ENCODE assay signal across 15 mouse cellular contexts in the genomic region with DNA sequence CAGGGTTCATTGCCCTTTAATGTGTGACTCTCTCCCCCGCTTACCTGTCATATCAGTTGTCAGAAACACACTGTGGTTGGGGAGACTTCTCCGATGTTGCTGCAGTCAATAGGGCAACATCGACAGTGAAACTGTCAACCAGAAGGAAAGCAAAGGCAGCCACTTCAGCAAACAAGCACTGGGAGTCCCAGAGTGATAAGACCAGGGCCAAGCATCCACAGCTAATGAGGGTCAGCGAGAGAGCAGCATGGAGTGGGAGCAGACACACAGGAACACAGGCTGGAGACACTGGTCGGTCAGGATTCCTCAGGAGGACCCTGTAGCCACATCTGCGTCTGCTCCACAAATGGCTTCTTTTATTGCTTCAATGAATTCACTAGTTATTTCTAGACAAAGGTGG.
A peak's percentile ranks its signal among the peaks of the same experiment; 100 is the strongest.
DNase-seq lines count a peak whose midpoint lies in the region; ATAC-seq and TF ChIP-seq lines count a peak whose summit lies in the region.
"Had no signal": no experiment of that assay in that cellular context is flagged by ENCODE, and none has a peak within 500 bp of the region (broad histone marks: within the 10 kb centered on the region; RNA-seq: fewer than 3 reads in every experiment).

No protein-coding gene starts in this region.

- no peak for DNase-seq in heart, adult 11 months
- DNase-seq in kidney, adult 9 months = no peak
- no peak for DNase-seq in midbrain, postnatal 0 days (ENCODE audit: low spot score)
- DNase-seq in mesoderm, embryonic 11.5 days (ENCODE audit: low read depth, low spot score) = peak; percentile 18
- no peak for DNase-seq in gastrocnemius, postnatal 25 days
- DNase-seq: adrenal gland, postnatal 10 days; cerebellum, adult 9-11 months; thymus, postnatal 36 days had no signal

- H3K4me1 ChIP-seq in heart, embryonic 13.5 days = peaks cover 6% of the 10 kb centered on the region
- H3K4me1 ChIP-seq in kidney, embryonic 15.5 days = peaks cover 5% of the 10 kb centered on the region
- H3K4me1 ChIP-seq in midbrain, embryonic 12.5 days = no peaks in the 10 kb centered on the region
- H3K4me1 ChIP-seq in midbrain, postnatal 0 days (ENCODE audit: insufficient read depth, low read length) = no peaks in the 10 kb centered on the region
- H3K4me1 ChIP-seq: liver, embryonic 15.5 days; neural tube, embryonic 12.5 days had no signal

- H3K9ac ChIP-seq in heart, embryonic 13.5 days = no peak overlapping the region
- no peak overlapping the region for H3K9ac ChIP-seq in kidney, embryonic 15.5 days
- H3K9ac ChIP-seq in midbrain, embryonic 12.5 days (replicated peaks) = no peak overlapping the region
- no peak overlapping the region for H3K9ac ChIP-seq in midbrain, postnatal 0 days (replicated peaks; ENCODE audit: low read length, poor library complexity, severe bottlenecking)
- H3K9ac ChIP-seq: liver, embryonic 15.5 days; neural tube, embryonic 12.5 days had no signal

- no peaks in the 10 kb centered on the region for H3K27me3 ChIP-seq in heart, embryonic 13.5 days (replicated peaks)
- no peaks in the 10 kb centered on the region for H3K27me3 ChIP-seq in kidney, embryonic 15.5 days
- no peaks in the 10 kb centered on the region for H3K27me3 ChIP-seq in midbrain, embryonic 12.5 days
- no peaks in the 10 kb centered on the region for H3K27me3 ChIP-seq in midbrain, postnatal 0 days (ENCODE audit: insufficient read depth, low read length)
- H3K27me3 ChIP-seq: liver, embryonic 15.5 days; neural tube, embryonic 12.5 days had no signal

- H3K27ac ChIP-seq in heart, embryonic 13.5 days (replicated peaks) = peak overlapping the region; percentile 50; the same call in 1 of the 2 replicates
- no peak overlapping the region for H3K27ac ChIP-seq in kidney, embryonic 15.5 days
- H3K27ac ChIP-seq in midbrain, embryonic 12.5 days (replicated peaks) = 0 out of 2 replicates have a peak overlapping the region, but pooled peaks have one; percentile 8
- H3K27ac ChIP-seq in midbrain, postnatal 0 days (ENCODE audit: low read depth, low read length) = no peak overlapping the region
- H3K27ac ChIP-seq: liver, embryonic 15.5 days; neural tube, embryonic 12.5 days had no signal

- 15% methylated on average over 6 of the region's 6 CpGs for WGBS in heart, embryonic 13.5 days
- WGBS in kidney, embryonic 15.5 days = 15% methylated on average over 6 of the region's 6 CpGs
- 67% methylated on average over 6 of the region's 6 CpGs for WGBS in midbrain, embryonic 12.5 days
- 68% methylated on average over 6 of the region's 6 CpGs for WGBS in midbrain, postnatal 0 days

- H3K4me2 ChIP-seq in heart, embryonic 13.5 days = peak overlapping the region; percentile 41
- H3K4me2 ChIP-seq in kidney, embryonic 15.5 days = peak overlapping the region; percentile 16; the same call in 1 of the 2 replicates
- H3K4me2 ChIP-seq in midbrain, embryonic 12.5 days (replicated peaks) = no peak overlapping the region
- no peak overlapping the region for H3K4me2 ChIP-seq in midbrain, postnatal 0 days (ENCODE audit: low read depth, low read length, poor library complexity, severe bottlenecking)
- H3K4me2 ChIP-seq: liver, embryonic 15.5 days; neural tube, embryonic 12.5 days had no signal

- peak overlapping the region; percentile 14; the same call in 1 of the 2 replicates for H3K4me3 ChIP-seq in heart, embryonic 13.5 days
- no peak overlapping the region for H3K4me3 ChIP-seq in kidney, embryonic 15.5 days (replicated peaks)
- no peak overlapping the region for H3K4me3 ChIP-seq in midbrain, embryonic 12.5 days
- no peak overlapping the region for H3K4me3 ChIP-seq in midbrain, postnatal 0 days (ENCODE audit: low read depth, low read length)
- H3K4me3 ChIP-seq: erythroblast, embryonic 14.5 days; liver, embryonic 15.5 days; neural tube, embryonic 12.5 days had no signal

- ATAC-seq in heart, embryonic 13.5 days (ENCODE audit: extremely low read depth, insufficient number of reproducible peaks, low FRiP score, low TSS enrichment) = no peak; the same call in 1 of the 2 replicates
- peak; percentile 82 for ATAC-seq in kidney, embryonic 15.5 days (replicated peaks; ENCODE audit: low FRiP score)
- ATAC-seq in midbrain, embryonic 12.5 days (ENCODE audit: low FRiP score, low read depth) = no peak
- ATAC-seq in midbrain, postnatal 0 days (ENCODE audit: low FRiP score) = no peak
- ATAC-seq: inflammation-experienced regulatory T-cells, adult 6 months had no signal

- no peaks in the 10 kb centered on the region for H3K9me3 ChIP-seq in heart, embryonic 13.5 days
- no peaks in the 10 kb centered on the region for H3K9me3 ChIP-seq in kidney, embryonic 15.5 days (replicated peaks)
- H3K9me3 ChIP-seq in midbrain, embryonic 12.5 days = no peaks in the 10 kb centered on the region
- no peaks in the 10 kb centered on the region for H3K9me3 ChIP-seq in midbrain, postnatal 0 days (ENCODE audit: low read length)
- H3K9me3 ChIP-seq: liver, embryonic 15.5 days; neural tube, embryonic 12.5 days had no signal

- no peaks in the 10 kb centered on the region for H3K36me3 ChIP-seq in heart, embryonic 13.5 days
- no peaks in the 10 kb centered on the region for H3K36me3 ChIP-seq in kidney, embryonic 15.5 days
- H3K36me3 ChIP-seq in midbrain, embryonic 12.5 days = no peaks in the 10 kb centered on the region
- H3K36me3 ChIP-seq in midbrain, postnatal 0 days (ENCODE audit: insufficient read depth, low read length) = no peaks in the 10 kb centered on the region
- H3K36me3 ChIP-seq: liver, embryonic 15.5 days; neural tube, embryonic 12.5 days had no signal

- TF ChIP-seq CTCF in midbrain, postnatal 0 days (IDR thresholded peaks at IDR 0.05) = no peak

Comparison
In these comparisons a context has a peak if more than half of its experiments do, and no peak if none do; other contexts are left out.
1. H3K27ac ChIP-seq: peak in heart, embryonic 13.5 days (single experiment) and midbrain, embryonic 12.5 days (single experiment); none in kidney, embryonic 15.5 days (single experiment) and midbrain, postnatal 0 days (single experiment).
2. H3K4me2 ChIP-seq: peak in heart, embryonic 13.5 days (single experiment) and kidney, embryonic 15.5 days (single experiment); none in midbrain, embryonic 12.5 days (single experiment) and midbrain, postnatal 0 days (single experiment).